Mouse (Mus musculus): Measurements from ENCODE around the gene Zfp30.

Gene Zfp30

DNA sequence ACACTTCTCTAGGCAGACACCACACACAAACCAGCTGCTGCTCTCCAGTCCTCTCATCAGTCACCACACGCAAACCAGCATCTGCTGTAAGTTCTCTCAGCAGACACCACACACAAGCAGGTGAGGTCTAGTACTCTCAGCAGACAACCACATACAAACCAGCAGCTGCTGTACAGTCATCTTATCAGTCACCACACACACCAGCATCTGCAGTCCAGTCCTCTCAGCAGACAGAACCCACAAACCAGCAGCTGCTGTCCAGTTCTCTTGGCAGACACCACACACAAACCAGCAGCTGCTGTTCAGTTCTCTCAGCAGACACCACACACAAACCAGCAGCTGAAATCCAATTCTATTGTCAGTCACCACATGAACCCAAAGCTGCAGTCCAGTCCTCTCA is 53.0 kb downstream of the Zfp30 start:
- DNase-seq (ENCODE audit: low spot score) = no peak

DNA sequence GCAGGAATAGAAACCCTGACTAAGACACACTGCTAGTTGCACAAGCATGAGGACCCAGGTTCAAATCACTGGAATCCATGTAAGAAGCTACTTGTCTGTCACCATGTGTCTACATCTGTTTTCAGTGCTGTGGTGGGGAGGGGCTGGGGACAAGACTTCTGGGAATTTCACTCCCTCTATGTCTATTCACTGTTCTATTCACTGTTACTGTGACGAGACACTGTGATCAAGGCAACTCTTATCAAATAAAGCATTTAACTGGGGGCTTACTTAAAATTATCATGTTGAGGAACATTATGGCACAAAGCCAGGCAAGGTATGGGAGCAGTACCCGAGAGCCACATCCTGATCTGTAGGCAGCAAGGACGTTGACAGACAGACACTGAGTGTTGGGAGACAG is 55.5 kb downstream of the Zfp30 start:
- DNase-seq (ENCODE audit: low spot score) = no peak

GRCm38 (mm10) chr7:29842105-29842504 is 58.3 kb downstream of the Zfp30 start:
- no peak for DNase-seq (ENCODE audit: low spot score)

Measured in spleen, adult 12 weeks (tissue).